Mouse (Mus musculus): ENCODE measurements around the gene Jam3.

Gene Jam3

DNA sequence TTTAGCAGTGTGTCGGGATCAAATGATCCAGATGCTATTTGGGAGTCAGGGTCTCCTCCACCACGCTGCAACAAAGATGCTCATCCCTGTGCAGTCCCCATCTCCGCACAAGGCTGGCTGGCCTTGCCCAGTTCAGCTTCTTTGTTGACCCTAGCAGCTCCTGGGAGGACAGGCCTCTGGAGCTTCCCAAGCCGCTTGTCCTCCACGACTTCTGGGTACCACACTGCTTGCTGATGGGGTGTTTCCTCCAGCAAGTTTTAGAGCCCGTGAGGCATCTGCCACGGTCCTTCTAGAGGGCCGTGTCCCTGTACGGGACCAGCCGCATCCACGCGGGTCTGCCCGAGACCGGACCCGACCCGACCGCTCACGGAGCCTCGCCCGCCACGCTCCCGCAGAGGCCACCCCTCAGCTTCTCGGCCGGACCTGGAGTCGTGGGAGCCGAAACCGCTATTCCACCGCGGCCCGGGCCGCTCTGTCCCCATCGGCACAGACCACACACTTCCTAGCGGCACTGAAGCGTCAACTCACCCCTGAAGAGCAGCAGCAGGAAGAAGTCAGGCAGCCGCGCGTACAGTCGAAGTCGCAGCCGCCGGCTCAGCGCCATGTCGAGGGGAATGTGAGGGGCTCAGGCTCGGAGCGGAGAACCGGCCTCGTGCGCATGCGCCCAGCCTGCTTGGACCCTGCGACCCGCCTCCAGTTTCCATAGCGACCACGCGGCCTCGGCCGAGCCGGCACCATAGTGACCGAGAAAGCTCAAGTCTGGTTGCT lies at the start of gene Jam3:
Gene Jam3, minus strand, starts transcription at position 659 of the 768 bp plus-strand sequence.
- DNase-seq (ENCODE audit: low spot score in 2 of 2), result peak; percentile 90 to 95

DNA sequence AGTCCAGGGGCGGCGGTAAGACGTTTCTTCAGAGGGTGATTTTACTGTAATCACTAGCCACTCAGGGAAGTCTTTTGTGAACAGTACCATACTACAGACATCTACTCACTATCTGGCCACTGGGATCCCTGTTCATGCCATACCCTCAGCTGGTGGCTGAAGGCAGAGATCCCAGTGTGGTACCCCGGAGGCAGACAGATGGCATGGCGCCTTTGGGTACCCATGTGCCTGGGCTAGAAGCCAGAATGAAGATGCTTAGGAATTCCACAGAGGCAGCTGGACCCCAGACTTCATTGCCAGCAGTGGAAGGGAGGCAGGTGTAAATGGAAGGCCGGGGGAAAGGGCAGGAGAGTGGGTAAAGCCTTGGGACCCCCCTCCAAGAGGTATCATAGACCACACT lies 49.0 kb upstream of the Jam3 start:
- DNase-seq (ENCODE audit: low spot score in 2 of 2), result no peak

DNA sequence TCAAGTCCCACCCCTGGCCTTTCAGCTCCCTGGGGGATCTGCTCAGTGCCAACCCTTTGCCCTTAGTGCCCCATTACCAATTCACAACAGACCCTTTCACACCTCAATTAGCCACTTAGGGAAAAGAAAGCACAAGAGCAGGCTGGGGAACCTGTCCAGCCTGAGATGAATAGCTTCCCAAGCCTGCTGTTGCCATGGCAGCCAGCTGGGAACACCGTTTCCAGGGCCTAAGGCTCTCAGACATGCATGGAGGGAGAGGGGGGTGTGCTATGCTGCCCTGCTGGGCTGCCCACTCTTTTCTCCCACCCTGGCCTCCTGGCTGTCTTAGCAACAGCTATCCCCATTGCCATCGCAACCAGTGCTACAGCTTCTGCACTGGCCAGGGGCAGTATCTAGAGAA lies 47.9 kb upstream of the Jam3 start:
- DNase-seq (ENCODE audit: low spot score in 2 of 2), result peak; percentile 70 to 83

DNA sequence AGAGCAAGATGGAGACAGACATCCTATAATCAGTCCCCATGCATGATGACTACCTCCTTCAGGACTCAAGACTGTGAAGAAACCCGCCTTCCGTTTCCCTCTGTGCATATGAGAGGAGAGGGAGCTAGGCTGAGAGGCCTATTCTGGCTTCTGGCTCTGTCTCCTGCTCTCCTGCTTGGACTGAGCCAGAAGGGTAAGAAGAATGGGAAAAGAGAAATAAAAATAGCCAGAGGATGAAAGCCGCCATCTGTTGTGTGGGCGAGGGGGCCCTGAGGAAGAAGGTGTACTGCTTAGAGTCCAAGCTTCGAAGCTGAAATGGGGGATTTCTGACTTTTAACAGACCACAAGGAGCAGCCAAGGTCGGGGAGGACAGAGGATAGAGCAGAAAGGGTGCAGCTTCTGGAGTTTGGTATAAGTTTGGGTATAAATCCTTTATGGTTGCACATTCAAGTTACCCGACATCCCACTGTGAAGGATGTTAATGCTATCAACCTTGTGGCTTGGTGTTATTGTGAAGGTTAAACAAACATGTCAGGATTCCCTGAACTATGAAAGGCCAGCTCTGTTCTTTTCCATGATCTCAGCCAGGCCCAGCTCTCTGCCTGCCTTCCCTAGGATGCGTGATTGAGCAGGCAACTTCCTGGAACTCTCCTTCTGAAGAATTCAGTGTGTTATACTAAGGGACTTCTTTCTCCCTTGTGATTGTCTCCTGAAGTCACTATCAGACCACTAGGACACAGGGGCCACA lies 46.4 kb upstream of the Jam3 start:
- DNase-seq (ENCODE audit: low spot score in 2 of 2), result no peak

DNA sequence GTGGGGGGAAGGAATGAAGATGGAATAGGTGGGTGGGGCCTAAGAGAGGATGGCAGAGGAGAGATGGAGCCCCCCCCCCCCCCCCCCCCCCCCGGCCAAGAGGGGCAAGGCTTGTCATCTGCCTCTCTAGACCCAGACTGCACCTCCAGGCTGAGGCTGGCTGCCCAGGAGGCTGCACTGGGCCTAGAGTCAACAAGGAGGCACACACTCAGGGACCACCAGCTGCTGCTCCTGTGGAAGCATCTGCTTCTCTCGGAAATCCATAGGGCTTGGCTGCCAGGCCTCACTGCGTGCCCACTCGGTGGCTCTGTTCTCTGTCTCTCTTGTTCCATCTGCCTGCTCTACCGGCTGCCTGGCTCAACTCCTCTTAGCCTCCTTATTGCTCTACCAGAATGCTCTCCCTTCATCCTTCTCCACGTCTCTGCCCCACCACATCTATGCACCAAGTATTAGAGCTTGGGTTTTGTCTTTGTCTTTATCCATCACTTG lies 38.4 kb upstream of the Jam3 start:
- peak in 1 of 2 experiments; percentile 47 for DNase-seq (ENCODE audit: low spot score in 2 of 2)

DNA sequence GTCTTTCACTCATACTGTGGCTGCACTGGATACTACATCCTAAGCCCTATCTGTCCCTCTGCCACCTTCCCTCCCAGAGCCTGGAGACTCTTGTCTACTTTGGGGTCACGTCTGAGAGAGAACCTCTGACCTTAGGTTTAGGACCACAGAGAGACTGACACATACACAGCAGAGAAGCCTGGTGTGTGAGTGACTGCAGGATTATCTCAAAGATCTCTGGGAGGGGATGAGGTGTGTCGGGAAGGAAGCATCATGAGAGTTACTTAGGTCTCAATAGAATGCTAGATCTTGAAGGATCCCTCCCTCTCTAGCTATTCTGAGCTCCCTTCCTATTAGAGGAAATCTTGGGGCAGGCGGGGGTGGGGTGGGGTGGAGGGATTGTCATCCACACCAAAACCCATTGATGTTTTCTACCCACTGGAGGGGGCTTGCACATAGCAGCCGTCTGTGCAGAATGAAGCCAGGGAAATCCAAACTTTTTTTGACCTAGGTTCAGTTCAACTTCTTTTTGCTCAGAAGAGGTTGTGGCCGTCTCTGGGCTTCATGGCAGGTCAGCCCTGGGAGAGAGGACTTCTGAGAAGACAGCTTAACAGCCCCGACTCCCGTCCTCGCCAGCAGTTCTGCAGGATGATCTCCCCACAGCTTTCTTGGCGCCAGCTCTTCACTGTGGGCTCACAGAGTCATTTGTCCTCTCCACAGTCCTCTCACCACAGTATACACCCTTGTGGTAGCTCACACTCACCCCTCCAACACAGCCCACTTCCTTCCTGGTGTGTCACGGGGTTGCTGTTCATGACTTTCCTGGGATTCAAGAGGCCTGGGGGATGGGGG lies 37.8 kb upstream of the Jam3 start:
- DNase-seq (ENCODE audit: low spot score in 2 of 2), result no peak

DNA sequence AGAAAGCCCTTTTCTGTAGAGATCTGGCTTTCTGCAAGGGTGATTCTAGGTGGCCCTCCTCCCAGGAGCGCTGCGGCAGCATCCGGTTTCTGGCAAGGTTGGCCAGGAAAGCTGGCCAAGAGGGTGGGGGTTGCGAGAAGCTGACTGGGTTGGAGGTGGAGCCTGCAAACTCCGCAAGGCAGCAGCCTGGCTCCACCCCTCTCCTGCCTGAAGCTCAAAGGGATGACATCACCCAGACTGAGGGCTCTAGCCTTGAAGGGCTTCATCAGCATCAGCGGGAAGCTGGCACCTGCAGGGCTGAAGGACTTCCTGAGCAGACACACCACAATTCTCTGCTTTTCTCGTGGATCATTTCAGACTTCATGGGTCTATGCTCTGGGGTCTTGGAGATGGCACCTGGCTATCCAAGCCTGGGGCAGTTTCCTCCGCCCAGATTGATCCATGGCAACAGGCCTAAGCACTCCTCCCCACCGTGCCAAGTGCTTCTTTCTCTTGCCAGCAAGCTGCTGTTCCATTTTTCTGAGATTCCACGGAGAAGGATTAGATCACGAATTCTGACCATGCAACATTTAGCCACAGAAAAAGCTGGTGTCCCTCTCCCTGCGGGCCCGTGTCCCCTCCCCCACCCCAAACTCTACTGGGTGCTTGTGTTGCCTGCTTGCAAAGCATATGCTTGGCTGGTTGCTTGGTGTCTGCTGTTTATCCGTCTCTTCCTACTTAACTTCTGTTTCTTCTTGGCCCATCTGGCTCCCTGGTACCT lies 37.0 kb upstream of the Jam3 start:
- peak; percentile 76 to 80 for DNase-seq (ENCODE audit: low spot score in 2 of 2)

DNA sequence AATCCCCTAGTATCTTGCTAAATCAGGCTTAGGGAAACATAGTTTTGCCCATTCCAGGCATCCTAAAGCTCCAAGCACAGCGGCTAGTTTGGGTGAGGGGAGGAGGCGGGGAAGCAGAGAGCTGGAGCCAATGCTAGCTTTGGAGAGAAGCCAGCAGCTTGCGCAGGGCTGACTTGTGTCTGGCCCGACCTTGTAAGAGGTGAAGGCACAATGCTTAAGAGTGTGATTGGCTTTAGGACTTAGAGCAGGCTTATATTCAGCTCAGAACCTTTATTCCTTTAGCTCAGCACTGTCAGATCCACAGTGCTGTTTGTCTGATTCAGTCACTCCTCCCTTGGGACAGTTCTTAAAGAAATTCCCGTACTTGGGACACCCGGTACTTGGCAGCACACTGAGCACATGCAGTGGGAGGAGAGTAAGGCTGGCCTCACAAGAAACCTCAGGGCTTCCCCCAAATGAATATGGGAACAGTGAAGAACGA lies 36.3 kb upstream of the Jam3 start:
- no peak for DNase-seq (ENCODE audit: low spot score in 2 of 2)

DNA sequence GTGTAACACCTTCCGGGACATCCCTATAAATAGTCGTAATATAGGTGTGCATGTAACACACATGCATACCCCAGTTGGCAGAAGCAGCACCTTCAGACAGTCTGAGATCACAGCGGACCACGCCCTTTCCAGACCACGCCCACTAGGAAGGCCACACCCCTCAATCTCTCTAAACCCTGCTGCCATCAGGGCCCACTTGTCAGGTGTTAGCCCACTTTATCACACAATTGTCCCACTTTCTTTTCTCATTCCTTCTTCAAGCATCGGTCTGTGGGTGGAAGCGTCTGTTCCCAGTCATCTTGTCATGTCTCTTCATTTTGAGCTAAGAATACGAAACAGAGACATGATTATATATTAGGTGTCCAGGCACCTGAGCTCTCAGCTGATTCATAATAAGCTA lies 35.2 kb upstream of the Jam3 start:
- DNase-seq (ENCODE audit: low spot score in 2 of 2), result no peak

DNA sequence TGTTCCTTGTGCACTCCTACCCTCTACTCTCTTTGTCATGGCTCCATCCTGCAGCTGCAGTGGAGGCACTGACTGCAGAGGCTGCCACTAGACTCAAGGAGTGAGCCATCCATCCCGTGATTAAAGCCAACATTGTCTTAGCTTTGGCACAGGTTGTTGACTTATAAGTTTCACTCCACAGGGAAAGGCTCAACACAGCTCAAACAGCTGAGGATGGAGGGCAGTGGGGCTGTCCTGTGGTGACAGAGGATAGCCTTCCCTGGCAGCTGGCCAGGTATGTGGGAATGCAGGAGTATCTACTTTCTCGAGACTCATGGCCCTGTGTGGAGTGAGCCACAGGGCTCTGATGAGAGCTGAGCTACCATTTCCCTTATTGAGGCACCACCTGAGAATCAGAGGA lies 34.1 kb upstream of the Jam3 start:
- no peak for DNase-seq (ENCODE audit: low spot score in 2 of 2)

DNA sequence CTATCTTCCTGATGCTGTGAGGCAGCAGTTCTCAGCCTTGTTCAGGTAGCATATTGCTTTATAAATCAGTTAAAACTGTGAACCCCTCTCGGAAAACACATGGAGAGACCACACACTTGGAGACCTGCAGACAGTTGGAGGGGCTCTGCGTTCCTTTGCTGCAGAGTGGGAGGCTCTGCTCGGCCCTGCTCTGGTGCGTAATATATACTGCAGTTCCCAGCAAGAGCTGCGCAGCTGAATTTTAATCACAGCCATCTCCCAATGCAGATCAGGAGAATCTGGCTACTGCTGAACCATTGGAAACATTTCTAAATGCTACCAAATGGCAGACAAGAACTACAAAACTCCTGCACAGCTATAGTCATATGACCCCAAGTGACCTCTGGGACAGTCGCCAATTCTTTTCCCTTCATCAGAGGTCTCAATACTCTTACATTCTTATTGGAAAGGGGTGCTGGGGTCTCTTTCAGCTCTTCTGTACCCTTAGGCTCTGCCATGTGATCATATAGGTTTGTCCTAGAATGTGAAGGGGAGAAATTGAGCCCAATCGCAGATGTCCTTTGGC lies 33.5 kb upstream of the Jam3 start:
- no peak for DNase-seq (ENCODE audit: low spot score in 2 of 2)

DNA sequence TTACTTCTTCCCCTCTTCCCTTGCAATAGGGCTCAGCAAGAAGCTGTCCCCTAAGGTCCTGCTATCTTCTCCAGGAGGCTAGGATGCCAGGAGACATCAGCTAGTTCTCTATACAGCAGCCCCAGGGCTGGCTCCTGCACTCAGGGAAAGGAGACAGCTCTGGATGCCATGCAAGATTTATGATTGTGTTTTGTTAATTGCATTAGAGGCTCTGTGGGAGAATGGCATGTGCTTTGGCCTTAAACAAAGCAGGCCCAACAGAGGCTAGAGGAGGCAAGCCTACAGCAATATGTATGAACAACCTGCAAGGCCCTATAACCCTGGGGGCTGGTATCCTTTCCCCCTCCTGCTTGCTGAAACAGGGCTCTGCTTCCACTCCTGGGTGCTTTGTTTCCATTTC lies 30.6 kb upstream of the Jam3 start:
- no peak for DNase-seq (ENCODE audit: low spot score in 2 of 2)

DNA sequence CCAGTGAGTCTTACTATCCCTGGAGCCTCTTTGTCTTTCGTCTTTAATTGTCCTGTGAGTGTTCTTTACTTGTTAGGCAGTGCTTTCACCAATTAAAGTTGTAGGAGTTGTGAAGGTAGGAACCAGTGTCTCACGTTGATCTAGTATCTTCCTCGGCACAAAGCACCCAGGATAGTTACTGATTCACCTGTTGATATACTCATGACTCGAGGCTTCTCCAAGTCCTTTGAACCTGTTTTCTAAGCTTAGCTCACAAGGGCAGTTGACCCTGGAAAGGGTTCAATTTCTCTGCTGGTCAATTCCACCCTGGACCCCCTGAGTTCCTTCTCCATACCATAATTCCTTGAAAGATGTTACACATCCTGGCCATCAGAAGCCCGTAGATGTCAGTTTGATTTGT lies 26.9 kb upstream of the Jam3 start:
- DNase-seq (ENCODE audit: low spot score in 2 of 2), result no peak

DNA sequence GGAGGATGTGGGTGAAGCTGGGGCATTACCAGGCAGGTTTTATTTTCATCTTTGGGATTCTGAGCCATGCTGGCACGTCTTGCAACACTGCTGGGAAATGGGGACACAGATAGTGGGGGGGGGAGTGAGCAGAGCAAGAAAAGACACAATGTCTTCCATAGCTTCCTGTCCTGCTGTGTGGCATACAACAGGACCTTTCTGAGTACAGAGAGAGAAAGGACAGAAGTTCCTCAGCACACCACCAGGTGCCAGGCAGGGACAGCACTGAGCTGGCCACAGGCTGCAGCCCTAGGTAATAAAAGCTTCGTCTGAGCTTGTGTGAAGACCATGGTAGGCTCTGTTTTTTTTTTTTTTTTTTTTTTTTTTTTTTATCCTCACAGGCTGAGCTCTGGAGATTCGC lies 25.3 kb upstream of the Jam3 start:
- no peak for DNase-seq (ENCODE audit: low spot score in 2 of 2)

DNA sequence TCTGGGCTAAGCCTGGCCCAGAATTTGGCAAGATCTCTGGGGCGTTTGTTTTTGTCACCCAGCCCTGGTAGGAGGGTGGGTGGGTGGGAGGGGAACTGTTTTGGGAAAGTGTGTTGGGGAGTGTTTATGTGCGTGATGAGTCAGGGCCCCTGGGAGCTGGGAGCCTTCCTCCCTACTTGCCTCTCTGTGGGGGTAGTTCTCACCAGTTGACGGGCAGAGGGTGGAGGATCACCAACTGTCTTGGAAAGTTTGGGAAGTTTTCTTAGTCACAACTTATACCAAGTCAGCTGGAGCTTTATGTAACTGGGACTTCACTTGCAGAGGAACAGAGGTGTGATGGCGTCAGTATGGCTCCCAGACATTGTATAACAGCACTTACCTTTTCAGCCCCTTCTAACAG lies 23.7 kb upstream of the Jam3 start:
- no peak for DNase-seq (ENCODE audit: low spot score in 2 of 2)

DNA sequence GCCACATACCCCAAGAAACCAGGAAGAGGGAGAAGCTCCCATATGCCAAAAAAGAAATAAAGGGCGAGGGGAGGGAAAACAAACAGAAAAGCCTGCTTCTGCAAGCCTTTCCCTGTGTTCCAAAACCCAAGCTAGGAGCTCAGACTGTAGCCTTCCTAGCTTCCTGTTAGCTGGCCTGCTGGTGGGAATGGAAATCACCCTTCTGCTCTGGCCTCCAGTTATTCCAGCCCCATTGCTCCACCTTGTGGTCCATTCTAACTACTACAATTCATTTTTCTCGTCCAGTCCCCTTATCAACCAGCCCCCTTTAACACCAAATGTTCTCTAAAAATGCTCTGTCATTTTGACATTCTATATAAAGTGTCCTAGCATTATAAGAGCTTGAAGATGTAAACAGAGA lies 20.9 kb upstream of the Jam3 start:
- DNase-seq (ENCODE audit: low spot score in 2 of 2), result peak; percentile 44 to 65

DNA sequence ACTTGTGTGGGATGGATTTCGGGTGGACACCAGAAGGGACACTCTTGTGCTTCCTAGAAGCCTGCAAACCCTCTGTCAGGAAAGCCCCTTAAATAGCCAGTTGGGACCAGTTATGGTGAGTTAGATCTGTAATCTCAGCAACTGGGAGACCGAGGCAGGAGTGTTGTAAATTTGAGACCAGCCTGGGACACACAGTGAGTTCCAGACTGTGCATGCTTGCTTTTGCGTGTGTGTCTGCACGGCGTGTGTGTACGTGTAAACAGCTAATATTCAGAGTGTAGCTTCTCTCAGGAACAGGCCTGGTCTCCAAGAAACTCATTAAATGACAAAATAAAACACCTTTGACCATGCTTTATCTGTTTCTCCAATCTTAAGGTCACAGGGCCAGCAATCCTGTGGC lies 20.5 kb upstream of the Jam3 start:
- DNase-seq (ENCODE audit: low spot score in 2 of 2), result no peak

DNA sequence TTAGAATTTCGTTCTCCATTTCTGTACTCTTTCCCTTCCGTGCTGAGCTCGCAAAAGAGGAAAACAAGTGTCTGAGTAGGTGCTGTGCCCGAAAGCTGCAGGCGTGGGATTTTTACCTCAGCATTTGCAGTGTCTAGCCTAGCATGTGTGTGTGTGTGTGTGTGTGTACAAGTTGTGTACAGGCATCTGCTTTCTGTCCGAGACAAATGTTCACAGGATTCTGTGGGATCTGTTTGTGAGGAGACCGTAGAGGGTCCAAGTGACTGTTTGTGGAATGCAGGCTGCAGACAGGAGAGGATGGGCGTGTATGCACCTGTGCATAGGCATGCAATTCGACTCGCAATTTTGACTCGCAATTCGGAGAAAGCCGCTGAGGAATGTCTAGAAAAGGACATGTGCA lies 20.0 kb upstream of the Jam3 start:
- no peak for DNase-seq (ENCODE audit: low spot score in 2 of 2)

DNA sequence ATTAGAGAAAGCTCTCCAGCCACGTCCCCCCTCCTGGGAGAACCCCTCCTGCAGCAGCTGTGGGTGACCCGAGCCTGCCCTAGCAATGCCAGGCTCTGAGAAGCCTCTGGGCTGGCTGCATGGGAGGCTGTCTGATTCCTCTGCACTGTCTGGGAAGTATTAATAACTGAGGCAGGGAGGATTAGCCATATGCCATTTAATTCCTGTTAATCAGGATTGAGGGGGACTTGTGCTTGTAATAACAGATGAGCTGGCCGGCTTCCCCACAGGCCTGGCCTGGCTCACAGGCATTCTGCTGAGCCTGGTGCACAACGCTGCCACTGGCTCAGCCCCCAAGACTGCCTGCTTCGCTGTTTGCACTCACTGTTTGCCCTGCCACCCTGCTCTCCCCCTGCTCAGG lies 18.9 kb upstream of the Jam3 start:
- no peak for DNase-seq (ENCODE audit: low spot score in 2 of 2)

DNA sequence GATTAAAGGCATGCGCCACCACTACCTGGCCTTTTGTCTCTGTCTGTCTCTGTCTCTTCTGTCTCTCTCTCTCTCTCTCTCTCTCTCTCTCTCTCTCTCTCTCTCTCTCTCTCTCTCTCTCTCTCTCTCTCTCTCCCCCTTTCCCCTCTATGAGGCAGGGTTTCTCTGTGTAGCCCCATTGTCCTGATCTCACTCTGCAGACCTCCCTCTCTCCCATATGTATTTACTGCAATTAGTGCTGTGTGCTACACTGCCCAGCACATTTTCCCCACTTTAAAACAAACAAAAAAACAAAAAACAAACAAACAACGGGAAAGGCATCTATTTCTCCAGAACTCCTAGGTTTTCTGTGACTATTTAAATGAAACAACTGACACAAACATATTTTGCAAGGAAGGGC lies 18.4 kb upstream of the Jam3 start:
- no peak for DNase-seq (ENCODE audit: low spot score in 2 of 2)

DNA sequence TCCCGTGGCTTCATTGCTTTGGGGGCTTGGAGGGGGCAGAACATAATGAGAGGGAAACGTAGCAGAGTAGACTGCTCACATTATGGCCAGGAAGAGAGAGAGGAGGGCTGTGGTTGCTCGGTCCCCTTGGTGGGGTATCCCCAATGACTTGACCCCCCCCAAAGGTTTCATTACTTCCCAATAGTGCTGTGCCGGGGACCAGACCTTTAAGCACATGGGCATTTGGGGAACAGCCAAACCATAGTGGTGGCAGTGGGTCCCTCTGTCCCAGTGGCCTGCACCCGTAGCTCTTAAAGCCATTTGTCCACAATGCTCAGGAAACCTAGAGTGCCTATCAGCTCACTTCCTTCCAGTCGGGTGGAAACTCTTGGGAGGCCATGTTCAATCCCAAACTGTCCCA lies 17.6 kb upstream of the Jam3 start:
- DNase-seq (ENCODE audit: low spot score in 2 of 2), result no peak
